Mouse (Mus musculus) CH12F3 (cell line): ENCODE measurements around the gene Tspan2.

ENCODE experiments used
- in situ Hi-C: fragments of 300-500 bp; cut with MboI; formaldehyde crosslinking; loops from 2 replicates; pipeline ENCODE4 v1.14.3; 2020; ENCODE audit warnings: low sequenced_read_pairs

The Tspan2 gene

DNA sequence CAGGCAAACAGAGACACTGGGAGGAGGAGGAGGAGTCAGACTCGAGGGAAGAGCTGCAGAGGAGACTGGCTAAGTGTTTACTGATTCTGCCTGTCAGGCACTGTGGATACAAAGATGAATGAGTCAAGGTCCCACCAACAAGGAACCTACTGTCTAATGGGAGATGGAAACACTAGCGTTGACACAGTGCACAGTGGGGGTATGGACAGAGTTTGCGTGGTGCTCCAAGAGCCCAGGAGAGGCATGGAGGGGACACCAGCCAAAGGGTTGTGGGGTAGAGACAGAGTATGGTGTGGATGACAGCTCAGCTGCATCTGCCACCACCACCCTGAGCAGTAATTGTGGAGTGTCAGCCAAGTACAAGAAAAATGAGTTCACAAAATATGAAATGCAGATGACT lies 28.1 kb downstream of the Tspan2 start:
- in situ Hi-C loops, result no loop called here

DNA sequence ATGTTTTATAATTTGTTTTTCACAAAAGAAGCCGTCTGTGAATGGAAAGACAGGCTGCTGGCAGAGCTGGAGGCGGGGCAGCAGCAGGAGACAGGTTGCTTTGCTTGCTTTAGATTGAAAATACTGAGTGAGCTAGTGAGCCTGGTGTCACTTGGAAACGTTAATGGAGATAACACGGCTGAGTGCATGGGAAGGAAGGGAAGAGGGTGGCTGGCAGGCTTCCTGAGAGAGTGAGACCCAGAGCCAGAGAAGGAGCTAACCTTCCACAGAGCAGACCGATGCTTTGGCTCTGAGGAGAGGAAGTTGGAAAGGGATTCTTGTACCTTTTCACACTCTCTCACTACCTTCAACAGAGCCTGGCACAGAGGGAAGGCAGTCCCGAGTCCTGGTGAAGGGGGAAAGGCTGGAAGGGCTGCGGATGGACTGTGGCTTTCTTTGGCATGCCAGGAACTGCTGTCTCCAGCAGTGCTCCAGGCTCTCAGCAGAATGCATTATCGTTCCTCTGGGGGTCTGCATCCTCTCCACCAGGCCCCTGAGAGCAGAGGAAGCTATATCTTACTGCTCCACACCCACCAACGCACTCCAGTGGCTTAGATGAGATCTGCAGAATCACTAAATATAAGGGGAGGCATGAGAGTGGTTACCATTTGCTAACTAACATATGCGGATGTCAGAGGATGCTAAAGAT lies 29.5 kb downstream of the Tspan2 start:
- in situ Hi-C loops, result no loop called here

DNA sequence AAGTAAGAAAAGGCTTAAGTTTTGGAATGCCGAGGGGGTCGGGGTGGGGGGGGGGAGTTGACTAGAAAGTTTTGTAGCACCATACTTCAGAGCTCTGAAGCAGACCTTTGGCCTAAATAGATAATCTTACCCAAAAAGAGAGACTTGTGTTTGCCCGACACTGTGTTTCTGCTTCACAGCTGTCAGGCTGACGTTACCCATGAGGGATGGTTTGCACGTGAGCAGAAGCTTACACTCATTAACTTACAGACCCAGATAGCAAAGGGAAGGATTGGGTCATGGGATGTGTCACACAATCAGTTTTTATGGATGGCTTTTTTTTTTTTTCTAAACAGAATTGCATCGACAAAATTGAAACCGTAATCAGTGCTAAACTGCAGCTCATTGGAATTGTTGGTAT lies 30.5 kb downstream of the Tspan2 start:
- in situ Hi-C loops, result no loop called here

DNA sequence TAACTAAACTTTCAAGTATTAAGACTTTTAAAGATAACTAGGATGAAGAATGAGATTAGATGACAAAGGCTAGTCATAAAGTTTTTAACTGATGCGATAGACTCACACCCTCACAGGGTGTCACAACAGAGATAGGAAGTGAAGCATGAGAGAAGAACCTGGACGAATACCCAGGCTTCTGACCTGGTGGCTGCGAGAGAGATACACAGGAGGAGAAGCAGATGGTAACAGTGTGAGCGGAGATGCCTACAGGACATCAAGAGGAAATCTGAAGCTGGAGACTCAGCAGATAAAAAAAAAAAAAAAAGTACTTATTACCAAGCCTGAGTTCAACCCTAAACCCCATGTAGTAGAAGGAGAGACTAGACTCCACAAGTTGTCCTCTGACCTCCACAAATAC lies 38.7 kb downstream of the Tspan2 start:
- in situ Hi-C loops, result no loop called here

DNA sequence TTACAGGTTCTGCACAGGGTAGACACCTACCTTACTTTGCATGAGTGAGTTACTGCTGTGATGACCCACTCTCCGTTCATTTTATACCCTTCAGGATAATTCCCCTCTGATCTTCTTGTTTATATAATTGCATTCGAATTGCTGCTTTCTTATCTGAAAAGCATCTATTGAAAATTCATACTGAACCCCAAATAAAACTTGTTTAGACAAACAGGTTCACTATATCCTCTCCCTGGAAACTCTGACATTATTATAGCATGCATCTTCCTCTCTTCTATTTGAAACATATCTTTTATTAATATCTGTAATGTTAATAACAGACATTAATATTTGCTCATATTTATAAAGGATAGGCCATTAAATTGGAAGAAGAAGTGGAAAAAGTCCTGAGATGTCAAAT lies 48.3 kb downstream of the Tspan2 start, which contains the start of gene Tshb:
Gene Tshb (minus strand): TSS at position 101 of the 400 bp plus-strand sequence.
- in situ Hi-C loops, result no loop called here

DNA sequence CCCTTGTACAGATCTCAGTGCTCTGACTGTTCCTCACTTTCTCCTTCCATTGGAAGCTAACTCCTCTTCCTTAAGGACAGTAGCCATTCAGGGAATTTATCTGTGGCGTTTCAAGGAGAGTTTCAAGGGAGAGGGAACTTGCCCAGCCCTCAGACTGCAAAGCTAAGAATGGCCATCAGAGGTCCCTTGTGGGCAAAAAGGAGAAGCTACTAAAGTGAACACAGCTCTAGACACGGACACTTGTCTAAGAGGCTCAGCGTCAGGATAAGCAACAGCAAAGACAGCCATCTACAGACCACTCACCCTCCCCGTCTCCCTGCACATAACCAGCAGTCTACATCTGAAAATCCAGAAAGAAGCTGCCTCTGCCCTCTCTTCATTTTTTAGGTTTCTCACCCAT lies 53.0 kb downstream of the Tspan2 start:
- in situ Hi-C loops, result no loop called here

DNA sequence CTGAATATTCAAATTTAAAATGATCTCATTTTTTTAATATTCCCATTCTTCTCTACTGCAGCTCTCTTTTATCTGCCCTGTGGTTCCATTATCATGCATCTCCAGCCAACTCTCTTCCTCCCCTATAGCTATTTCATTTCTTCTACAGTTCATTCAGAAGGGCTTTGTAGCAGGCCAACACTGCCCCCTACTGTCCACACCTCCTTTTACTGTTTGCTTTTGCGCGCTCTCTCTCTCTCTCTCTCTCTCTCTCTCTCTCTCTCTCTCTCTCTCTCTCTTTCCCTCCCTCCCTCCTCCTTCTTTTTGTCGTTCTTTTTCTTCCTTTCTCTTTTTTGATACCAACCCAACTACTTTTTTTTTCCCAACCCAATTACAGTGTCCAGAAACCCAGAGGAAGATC lies 69.6 kb downstream of the Tspan2 start:
- in situ Hi-C loops, result no loop called here

DNA sequence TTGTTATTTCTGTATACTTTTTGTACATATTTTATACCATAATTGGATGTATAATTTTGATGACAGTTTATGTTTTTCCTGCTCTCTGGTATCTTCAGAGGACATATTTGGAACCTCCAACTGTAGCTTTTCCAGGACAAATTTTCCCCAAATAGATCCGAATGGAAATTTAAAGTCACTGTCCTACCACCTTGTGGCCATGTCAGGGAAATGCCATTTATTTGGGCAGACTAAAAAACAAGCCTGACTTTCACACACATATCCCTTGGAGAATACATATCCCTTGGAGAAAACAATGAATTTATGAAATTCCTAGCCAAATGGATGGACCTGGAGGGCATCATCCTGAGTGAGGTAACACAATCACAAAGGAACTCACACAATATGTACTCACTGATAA lies 108.1 kb downstream of the Tspan2 start:
- in situ Hi-C loops, result no loop called here

DNA sequence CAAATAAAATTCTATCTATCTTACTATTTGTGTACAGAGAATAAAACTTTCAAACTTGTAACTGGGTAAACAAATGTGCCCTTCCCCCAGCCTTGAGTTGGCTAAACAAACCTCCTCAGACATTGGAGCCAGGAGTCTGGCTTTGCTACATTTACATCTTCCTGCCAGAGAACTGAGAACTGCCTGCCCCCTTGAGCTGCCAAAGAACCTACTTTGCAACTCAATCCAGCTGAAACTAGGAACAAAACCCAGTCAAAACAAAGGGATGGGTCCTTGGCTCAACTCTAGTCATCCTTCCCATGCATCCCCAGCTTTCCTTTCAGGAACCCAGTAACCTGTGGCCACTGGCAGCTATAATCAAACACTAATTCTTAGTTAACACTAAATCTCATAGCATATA lies 114.3 kb downstream of the Tspan2 start:
- in situ Hi-C loops, result no loop called here
